Mouse (Mus musculus): ENCODE results near the gene Gm20388.

Gene Gm20388

GRCm38 (mm10) chr8:120561539-120562435, 651.1 kb downstream of the Gm20388 start:
- in situ Hi-C loops (cut with MboI): no loop called here

GRCm38 (mm10) chr8:120562680-120563347, 652.2 kb downstream of the Gm20388 start:
- in situ Hi-C loops (cut with MboI): no loop called here

DNA sequence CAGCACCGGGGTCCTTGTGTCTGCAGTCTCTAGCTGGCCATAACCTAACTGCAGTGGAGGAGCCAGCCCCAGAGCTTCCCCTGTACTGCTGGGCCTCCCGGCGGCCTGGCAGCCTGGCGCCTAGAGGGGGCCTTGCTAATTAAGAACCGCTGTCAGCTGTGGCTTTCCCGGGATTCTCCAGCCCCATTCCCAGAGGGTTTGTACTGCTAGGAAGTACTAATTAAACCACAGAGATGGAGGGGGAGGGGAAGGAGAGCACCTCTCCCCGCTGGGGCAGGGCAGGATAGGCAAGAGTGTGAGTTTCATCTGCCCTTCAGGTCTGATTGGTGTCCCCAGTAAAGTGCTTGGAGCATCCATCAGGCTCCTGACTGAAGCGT, 652.7 kb downstream of the Gm20388 start:
- in situ Hi-C loops (cut with MboI): no loop called here

DNA sequence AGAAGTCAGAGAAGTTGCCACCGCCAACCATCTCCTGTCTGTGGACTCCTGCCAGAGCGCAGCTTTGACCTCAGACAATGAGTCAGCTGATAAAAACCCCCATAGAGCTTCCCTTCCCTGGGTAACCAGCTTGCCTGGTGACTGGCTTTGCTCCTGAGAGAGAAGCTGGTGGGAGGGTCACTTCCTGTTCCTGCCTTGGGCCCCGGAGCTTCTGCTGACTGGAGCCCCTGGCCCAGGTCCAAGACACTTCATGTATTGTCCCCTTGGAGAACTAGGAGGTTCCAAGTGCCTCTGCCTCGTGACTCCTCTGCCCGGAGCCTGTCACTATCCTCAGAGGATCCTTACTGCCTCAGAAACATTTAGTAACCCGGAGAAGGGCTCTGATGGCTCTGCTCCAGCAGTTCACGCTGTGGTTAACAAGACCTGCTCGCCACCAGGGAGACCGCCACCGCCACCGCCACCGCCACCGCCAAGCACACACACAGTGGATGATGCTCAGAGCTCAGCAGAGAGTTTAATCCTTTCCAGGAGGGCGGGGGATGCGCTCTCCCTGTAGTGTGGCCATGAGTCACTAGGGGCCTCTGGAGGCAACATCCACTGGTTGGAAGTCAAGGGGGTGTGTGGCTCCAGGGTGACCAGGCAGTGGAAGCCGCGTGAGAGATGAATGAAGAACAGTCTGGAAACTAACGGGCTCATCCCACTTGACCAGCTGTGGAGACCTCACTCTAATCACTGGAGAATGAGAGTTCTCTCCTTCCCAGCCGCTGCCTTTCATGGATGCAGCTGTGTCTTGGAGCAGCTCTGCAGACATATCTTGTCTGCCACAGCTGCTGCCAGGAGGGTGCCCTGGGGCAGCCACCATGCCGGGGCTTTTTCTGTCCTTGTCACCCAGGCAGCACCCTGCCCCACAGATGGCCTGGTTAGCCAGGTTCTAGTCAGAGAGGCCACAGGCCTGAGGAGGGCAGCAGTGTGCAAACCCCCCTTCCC, 653.5 kb downstream of the Gm20388 start:
- in situ Hi-C loops (cut with MboI): no loop called here

DNA sequence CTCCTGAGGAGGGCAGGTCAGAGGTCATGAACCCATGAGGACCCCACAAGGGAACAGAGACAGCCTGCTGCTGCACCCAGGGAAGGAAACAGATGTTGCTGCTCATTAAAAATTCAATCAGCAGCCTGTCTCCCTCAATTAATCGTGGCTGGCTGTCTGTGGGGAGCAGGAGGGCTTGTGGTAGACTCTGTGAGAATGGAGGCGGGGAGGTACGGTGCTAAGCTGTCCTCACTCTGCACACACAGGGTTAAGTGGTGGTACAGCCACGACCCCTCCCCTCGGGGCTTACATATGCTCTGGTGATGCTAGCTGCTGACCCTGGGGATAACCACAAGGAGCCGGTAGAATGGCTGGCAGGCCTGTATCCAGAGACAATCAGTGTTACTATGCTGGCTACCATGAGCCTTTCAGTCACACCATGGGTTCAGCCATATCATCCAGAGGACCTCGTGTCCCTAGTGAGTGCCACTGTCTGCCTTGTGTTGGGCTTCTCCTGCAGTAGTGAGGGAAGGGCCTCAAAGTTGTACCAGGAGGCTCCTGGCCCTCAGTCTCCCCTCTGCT, 654.6 kb downstream of the Gm20388 start:
- in situ Hi-C loops (cut with MboI): no loop called here

- in situ Hi-C loops (cut with MboI): no loop called here
Measured at GRCm38 (mm10) chr8:120566681-120567080, 656.0 kb downstream of the Gm20388 start.

GRCm38 (mm10) chr8:120567731-120568130, 657.1 kb downstream of the Gm20388 start:
- in situ Hi-C loops (cut with MboI): no loop called here

- in situ Hi-C loops (cut with MboI): no loop called here
Measured at GRCm38 (mm10) chr8:120568164-120568798, 657.6 kb downstream of the Gm20388 start.

DNA sequence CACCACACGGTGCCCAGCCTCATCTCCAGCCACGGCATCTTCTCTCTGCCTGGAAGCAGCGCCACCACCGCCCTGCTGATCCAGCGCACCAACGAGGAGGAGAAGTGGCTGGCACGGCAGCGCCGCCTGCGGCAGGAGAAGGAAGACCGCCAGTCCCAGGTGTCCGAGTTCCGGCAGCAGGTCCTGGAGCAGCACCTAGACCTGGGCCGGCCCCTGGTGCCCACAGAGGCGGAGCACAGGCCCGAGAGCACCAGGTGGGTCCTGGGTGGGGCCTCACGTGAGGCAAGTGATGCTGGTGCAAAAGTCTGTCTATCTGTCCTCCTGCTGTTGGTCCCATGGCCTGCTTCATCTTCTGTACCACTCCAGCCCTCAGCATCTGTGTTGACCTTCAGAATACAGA, 658.5 kb downstream of the Gm20388 start:
- in situ Hi-C loops (cut with MboI): no loop called here

DNA sequence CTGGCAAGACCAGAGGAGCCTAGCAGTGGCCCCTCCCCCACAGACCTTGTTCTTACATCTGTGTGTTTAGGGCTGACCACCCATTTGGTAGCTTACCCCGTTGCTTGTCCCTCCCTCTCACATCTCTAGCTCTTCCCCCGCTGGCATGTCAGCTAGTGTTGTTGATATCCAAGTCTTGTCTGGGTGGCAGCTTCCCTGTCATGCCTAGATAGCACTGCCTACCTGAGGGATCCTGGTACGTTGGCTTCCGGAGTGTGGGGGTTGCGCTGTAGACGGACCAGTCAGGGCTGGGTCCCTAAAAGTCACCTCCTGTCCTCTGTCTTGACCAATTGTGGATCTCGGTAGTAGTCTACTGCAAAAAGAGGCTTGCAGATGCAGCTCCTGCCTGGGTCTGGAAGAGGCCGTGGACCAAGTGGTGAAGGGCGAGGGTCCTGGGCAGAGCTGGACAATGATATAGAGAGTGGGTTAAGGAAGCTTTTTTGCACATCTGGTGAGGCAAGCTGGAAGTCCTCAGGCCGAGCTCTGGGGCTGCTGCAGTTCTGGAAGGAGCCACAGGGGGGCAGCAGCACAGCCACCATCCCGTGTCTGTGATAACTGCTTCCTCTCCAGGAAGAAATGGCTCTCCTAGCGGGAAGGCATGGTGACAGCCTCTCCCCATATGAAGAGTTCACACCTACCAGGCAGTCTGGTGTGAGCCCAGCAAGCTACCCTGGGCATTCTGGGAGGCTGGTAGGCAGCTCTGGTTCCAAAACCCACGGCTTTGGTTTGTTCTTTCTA, 659.5 kb downstream of the Gm20388 start:
- in situ Hi-C loops (cut with MboI): no loop called here

- in situ Hi-C loops (cut with MboI): no loop called here
Measured at GRCm38 (mm10) chr8:120571561-120571960, 660.9 kb downstream of the Gm20388 start.

DNA sequence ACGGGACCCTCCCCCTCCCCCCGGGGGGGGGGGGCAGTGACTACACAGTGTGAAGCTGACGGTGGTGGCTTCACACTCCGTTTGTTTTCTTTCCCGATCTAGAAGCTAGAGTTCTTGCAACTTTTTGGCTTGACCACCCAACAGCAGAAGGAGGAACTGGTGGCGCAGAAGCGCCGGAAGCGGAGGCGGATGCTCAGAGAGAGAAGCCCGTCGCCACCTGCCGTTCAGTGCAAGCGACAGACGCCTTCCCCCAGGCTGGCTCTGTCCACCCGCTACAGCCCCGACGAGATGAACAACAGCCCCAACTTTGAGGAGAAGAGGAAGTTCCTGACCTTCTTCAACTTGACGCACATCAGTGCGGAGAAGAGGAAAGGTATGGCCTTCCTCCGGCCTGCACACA, 661.9 kb downstream of the Gm20388 start:
- in situ Hi-C loops (cut with MboI): no loop called here

DNA sequence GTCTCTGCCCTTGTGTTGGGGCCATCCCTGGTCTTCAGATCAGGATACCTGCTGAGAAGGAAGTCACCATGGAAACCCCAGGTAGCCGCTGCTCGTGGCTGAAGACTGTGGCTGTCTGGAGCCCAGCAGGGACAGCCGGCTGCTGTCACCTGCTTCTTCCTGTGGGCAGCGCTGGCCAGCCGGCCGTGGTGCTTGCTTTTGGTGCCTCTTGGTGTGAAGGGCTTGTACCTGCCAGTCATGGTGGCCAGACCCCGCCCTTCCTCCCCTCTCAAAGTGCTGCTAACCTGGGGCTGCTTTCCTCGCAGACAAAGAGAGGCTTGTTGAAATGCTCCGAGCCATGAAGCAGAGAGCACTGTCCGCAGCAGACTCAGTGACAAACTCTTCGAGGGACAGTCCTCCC, 663.2 kb downstream of the Gm20388 start:
- in situ Hi-C loops (cut with MboI): no loop called here

DNA sequence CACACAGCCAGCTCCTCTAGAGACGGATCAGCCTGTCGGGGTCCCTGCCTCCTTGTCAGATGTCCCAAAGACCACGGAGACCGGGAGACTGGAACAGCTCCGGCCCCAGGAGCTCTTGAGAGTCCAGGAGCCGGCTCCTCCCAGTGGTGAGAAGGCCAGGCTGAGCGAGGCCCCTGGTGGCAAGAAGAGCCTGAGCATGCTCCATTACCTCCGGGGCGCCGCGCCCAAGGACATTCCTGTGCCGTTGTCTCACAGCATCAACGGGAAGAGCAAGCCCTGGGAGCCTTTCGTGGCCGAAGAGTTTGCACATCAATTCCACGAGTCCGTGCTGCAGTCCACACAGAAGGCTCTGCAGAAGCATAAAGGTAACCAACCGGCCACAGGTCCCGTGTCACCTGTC, 664.3 kb downstream of the Gm20388 start:
- in situ Hi-C loops (cut with MboI): no loop called here

- in situ Hi-C loops (cut with MboI): no loop called here
Measured at GRCm38 (mm10) chr8:120575801-120576200, 665.2 kb downstream of the Gm20388 start.

DNA sequence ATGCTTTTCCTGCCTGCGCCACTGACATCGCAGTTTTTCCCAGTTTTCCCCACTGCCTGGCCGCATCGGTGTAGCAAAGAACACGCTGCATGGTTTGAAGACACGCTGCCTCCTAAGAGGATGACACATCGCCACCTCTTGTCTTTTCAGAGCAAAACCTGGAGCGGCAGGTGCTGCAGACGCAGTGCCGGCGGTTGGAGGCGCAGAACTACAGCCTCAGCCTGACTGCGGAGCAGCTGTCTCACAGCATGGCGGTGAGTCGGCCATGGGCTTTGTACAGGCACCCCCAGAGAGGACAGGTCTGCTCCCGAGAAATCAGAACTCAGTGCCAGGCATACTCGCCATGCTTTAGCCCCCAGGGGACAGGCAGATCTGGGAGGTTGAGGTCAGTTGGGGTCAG, 667.2 kb downstream of the Gm20388 start:
- in situ Hi-C loops (cut with MboI): no loop called here

DNA sequence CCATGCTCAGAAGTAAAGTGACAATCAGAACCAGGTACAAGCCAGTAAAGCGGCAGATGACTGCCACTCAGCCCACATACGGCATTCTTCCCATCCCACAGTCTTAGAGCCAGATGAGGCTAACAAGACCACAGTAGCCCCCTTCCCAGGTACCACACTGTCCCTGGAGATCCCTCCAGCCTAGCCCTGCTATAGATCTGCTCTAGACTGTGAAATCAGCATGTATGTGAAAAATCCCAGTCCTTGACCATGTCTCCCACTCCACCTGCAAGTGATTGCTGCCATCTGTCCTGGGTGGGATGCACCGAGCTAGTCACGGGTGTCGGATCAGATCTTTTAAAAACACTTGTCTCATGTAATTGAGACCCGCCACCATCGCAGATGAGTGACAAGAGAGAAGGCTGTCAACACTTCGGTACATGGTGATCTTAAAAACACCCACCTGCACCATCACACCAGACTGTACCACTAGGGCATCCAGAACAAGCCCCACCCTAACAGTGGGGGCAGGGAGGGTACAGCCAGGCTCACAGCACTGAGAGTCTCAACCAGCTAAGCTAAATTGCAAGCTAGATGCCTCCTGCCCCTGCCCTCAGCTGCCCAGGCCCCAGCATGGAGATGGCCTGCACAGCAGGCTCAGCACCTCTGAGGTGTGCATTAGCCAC, 669.8 kb downstream of the Gm20388 start:
- in situ Hi-C loops (cut with MboI): no loop called here

DNA sequence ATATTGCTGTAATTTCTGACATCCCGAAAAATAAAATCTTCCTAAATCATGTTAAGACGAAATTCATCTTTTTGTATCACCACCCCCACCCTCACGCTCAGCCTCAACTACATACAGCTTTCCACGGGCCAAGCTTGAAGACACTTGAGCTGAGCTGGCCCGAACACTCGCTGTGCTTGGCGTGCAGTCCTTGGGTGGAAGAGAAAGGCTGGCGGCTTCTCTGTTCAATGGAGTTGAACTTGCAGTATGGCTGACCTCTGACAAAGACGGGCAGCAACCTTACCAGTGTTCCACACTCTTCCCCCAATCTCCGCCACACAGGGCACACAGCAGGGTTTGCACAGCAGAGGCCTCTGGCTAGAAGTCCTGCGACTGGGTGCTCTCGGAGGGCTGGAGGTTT, 670.7 kb downstream of the Gm20388 start:
- in situ Hi-C loops (cut with MboI): no loop called here

DNA sequence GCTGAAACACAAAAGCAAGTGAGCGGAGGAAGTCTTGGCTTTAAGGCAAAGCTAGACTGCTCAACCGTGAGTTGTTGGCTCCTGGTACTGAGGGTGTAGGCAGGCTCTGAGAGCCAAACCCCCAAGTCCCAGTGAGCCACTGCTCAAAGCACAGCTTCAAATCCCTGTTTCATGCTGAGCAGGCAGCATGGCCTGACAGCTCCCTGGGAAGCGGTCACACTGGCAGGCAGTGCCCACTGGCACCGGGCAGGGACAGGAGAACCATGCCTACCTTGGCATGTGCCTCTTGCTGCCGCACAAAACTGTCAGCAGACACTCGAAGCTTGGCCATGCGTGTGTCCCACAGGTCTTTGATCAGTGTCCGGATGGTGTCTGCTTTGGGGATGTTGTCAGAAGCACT, 671.2 kb downstream of the Gm20388 start:
- in situ Hi-C loops (cut with MboI): no loop called here

GRCm38 (mm10) chr8:120585521-120585920, 674.9 kb downstream of the Gm20388 start:
- in situ Hi-C loops (cut with MboI): no loop called here
